Mouse (Mus musculus) intestine, embryonic 16.5 days (tissue): ENCODE data around the gene Enox1. TPM values are rescaled to one million over a fixed set of nuclear protein-coding genes. Genes with fewer than 3 reads are reported as not detected.
"Not testable (repeated sequence)": the region's sequence is repeated elsewhere in the genome, so short reads cannot be mapped to it uniquely, and the experiment has no call there.

Experiments
- ATAC-seq: fragments of 200-750 bp; cut with Nextera tagmentation; 2 replicates; pipeline ENCODE4 v1.8.0; 2017; ENCODE audit warnings: moderate TSS enrichment, moderate library complexity
- H3K27ac ChIP-seq: fragments of 300-500 bp; sonication (generic); 2 replicates; pipeline ENCODE4 v1.5.1; 2014; ENCODE audit warnings: mild to moderate bottlenecking, low read length
- H3K27me3 ChIP-seq: fragments of 300-500 bp; sonication (generic); replicated peaks from 2 replicates; pipeline ENCODE4 v1.6.1; 2014; ENCODE audit warnings: low read length, control low read depth, mixed read lengths; ENCODE audit not compliant: control insufficient read depth, insufficient read depth
- H3K36me3 ChIP-seq: fragments of 300-500 bp; sonication (generic); 2 replicates; pipeline ENCODE4 v1.6.1; 2014; ENCODE audit warnings: low read length, control low read depth; ENCODE audit not compliant: control insufficient read depth, insufficient read depth
- H3K4me1 ChIP-seq: fragments of 300-500 bp; sonication (generic); 2 replicates; pipeline ENCODE4 v1.6.1; 2014; ENCODE audit warnings: low read length, control low read depth, mixed read lengths; ENCODE audit not compliant: control insufficient read depth, insufficient read depth
- H3K4me2 ChIP-seq: fragments of 300-500 bp; sonication (generic); 2 replicates; pipeline ENCODE4 v1.6.1; 2014; ENCODE audit warnings: low read depth, low read length, control low read depth
- H3K4me3 ChIP-seq: fragments of 300-500 bp; sonication (generic); 2 replicates; pipeline ENCODE4 v1.5.1; 2014; ENCODE audit warnings: mild to moderate bottlenecking, low read length
- H3K9ac ChIP-seq: fragments of 300-500 bp; sonication (generic); 2 replicates; pipeline ENCODE4 v1.6.1; 2014; ENCODE audit warnings: low read depth, low read length
- H3K9me3 ChIP-seq: fragments of 300-500 bp; sonication (generic); 2 replicates; pipeline ENCODE4 v1.6.1; 2016; ENCODE audit warnings: low read length, control low read depth; ENCODE audit not compliant: control insufficient read depth
- WGBS: fragments of 180-500 bp; shearing (Covaris S2); extraction: QIAGEN DNeasy Blood & Tissue Kit; methylation state at CpG from one replicate; pipeline ENCODE4 v1.1.7; 2014; 5-methylcytosine and 5-hydroxymethylcytosine counted together
- polyA plus RNA-seq: library from polyadenylated mRNA; unstranded; fragments of >200 nt; fragmentation: Nextera tagmentation; extraction: Ambion mirVana; gene quantifications from 2 replicates; pipeline ENCODE4 v1.2.1, GENCODE M21; 2015

The Enox1 gene
- polyA plus RNA-seq, 1 experiment from 2014 or later = 4.0 TPM

DNA sequence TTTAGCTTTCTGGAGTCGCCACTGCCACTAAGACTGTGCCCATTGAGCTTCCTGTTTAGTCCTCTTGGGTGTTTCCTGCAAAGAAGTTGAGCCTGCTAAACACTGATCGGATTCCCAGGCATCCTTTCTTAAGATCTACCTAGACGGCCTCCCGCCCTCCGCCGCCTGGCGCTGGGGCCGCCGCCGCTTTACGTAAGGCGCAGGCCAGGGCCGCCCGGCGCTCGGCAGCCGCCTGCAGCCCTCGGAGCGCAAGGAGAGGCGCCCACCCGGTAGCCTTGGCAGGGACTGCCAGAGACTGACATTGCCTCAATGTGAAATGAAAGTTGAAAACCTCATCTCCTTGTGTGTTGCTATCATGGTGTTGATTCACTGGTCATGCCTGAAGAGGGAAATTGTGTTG is 383.0 kb downstream of the Enox1 start:
- H3K9ac ChIP-seq, H3K36me3 ChIP-seq, H3K4me3 ChIP-seq, ATAC-seq, H3K4me1 ChIP-seq, H3K4me2 ChIP-seq, H3K27me3 ChIP-seq, H3K9me3 ChIP-seq, H3K27ac ChIP-seq: not testable (repeated sequence)
- 58% methylated on average over 20 of the region's 21 CpGs for WGBS

DNA sequence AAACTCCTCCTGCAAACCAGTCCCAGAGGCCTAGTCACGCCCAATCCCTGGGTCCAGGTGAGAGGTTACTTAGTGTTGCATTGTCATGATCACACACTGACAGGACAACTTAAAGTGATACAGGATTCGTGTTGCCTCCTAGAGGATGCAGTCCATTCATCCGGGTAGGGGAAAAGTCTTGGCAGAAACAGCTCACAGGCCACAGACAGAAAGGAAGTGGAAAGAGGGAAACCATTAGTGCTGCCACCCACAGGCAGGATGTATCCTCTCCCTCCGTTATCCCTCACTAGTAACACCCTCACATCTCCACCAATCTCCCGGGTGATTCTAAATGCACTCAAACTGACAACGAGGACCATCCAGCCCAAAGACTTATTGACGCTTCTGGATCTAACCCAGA is 385.4 kb downstream of the Enox1 start:
- no peaks in the 10 kb centered on the region for H3K36me3 ChIP-seq
- no peak for ATAC-seq
- no peak overlapping the region for H3K9ac ChIP-seq
- H3K4me2 ChIP-seq = no peak overlapping the region
- no peaks in the 10 kb centered on the region for H3K9me3 ChIP-seq
- H3K4me3 ChIP-seq = no peak overlapping the region
- H3K27ac ChIP-seq = no peak overlapping the region
- H3K27me3 ChIP-seq = no peaks in the 10 kb centered on the region
- H3K4me1 ChIP-seq = no peaks in the 10 kb centered on the region
- 87% methylated on average over 7 of the region's 7 CpGs for WGBS

DNA sequence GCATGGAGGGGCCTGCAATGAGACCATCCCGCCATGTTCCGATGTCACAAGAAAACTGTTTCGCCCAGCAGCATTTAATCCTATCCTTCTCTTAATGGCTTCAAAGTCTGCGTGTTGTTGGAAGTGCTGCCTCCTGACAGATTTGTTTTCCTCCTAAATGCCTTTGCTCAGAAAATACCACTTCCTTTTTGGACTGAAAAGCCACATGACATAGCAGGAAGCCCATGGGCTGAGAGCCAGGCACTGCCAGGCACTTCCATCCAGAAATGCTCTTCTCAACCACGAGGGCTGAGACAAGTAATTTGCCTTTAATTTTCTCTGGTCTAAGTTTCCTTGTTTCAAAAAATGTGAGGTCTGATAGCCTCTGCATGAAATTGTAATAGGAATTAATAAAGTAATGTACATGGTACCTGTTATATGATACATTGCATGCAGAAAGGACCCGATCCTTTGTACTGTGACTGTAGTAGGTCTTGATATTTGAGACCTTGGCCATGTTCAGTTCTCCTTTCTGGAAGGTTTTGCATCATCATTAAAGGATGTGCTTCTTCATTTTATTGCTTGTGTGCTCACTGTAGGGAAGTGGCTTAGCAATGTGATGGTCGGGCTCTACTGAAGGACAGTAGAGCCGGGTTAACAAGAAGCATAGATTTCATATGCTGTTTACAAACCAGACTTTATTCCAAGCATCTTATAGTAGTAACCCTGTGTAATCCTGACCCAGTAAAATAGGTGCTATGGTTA is 390.1 kb downstream of the Enox1 start:
- H3K36me3 ChIP-seq = no peaks in the 10 kb centered on the region
- no peak overlapping the region for H3K27ac ChIP-seq
- H3K9ac ChIP-seq = no peak overlapping the region
- no peak overlapping the region for H3K4me2 ChIP-seq
- H3K4me3 ChIP-seq = no peak overlapping the region
- no peaks in the 10 kb centered on the region for H3K9me3 ChIP-seq
- H3K27me3 ChIP-seq = no peaks in the 10 kb centered on the region
- 83% methylated on average over 8 of the region's 8 CpGs for WGBS
- no peaks in the 10 kb centered on the region for H3K4me1 ChIP-seq
- no peak for ATAC-seq

DNA sequence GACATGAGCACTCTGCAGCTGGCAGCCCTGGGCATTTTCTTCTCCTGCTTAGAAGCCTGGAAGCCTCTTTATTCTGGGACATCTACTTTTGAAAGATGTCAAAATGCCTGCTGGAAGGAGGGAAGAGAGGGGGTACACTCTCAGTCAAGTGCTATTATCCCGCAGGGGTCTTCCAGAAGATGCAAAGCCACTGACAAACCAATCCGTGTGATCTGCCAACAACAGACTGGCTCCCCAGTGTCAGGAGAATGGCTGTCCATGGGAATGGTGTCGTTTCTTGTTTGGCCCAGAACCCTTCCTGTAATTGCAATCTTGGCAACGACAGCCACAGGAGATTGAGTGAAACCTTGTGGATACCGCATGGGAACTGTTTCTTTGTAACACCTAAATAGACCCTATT is 390.8 kb downstream of the Enox1 start:
- no peaks in the 10 kb centered on the region for H3K9me3 ChIP-seq
- H3K27me3 ChIP-seq = no peaks in the 10 kb centered on the region
- H3K4me2 ChIP-seq = no peak overlapping the region
- no peaks in the 10 kb centered on the region for H3K4me1 ChIP-seq
- no peak overlapping the region for H3K9ac ChIP-seq
- H3K36me3 ChIP-seq = no peaks in the 10 kb centered on the region
- no peak overlapping the region for H3K4me3 ChIP-seq
- no peak overlapping the region for H3K27ac ChIP-seq
- 90% methylated on average over 5 of the region's 5 CpGs for WGBS
- no peak for ATAC-seq

DNA sequence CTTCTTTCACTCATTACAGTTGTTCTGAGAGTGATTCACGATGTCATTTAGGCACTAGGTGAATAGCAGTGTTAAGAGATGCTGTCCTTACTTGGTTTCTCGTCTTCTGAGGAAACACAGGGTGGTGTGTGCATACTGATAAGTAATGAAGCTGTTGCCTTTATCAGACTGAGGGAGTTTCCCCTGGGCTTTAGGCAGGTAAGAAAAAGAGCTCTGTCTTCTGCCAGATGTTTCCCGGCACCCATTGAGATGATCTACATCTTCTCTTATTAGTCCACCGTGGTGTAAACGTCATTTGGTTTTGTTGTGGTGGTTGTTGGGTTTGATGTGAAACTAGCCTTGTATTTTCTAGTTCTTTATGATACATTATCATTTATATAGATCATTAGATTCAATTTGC is 392.4 kb downstream of the Enox1 start:
- 86% methylated on average over 5 of the region's 5 CpGs for WGBS

DNA sequence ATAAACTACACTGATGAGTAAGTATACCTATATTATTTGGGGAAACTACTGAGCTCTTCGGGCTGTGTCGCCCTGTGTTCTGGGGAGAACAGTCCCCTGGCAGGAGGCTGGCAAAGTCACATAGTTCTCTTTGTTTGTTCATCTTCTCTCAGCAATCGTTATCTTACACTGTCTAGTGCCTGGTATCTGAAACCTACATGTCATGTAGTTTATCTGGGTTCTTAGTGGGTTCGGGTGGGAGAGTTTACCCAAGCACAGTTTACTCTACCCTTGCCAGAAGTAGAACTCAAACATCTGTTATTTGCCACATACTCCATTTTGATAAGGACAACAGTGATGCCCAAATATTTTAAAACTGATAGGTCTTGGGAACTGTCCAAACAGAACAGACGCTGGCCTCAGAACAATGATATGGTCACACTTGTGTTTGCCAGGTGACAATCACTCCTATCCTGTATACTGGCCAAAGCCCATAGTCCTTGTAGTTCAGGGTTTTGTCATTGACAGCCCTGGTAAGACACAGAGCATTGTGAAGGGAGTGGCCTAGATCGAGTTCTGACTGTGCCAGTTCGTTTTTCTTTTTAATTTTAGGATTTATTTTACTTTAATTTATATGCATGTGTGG is 401.0 kb downstream of the Enox1 start:
- H3K4me2 ChIP-seq = no peak overlapping the region
- 60% methylated on average over 7 of the region's 7 CpGs for WGBS
- no peak overlapping the region for H3K4me3 ChIP-seq
- H3K9ac ChIP-seq = no peak overlapping the region
- no peaks in the 10 kb centered on the region for H3K27me3 ChIP-seq
- H3K36me3 ChIP-seq = no peaks in the 10 kb centered on the region
- no peak overlapping the region for H3K27ac ChIP-seq
- H3K4me1 ChIP-seq = no peaks in the 10 kb centered on the region
- no peak for ATAC-seq
- no peaks in the 10 kb centered on the region for H3K9me3 ChIP-seq

More for the DNA sequence above, 392.4 kb downstream of the Enox1 start:
- no peaks in the 10 kb centered on the region for H3K4me1 ChIP-seq
- H3K27ac ChIP-seq = no peak overlapping the region
- H3K4me3 ChIP-seq = no peak overlapping the region
- H3K36me3 ChIP-seq = no peaks in the 10 kb centered on the region
- ATAC-seq = no peak
- no peaks in the 10 kb centered on the region for H3K9me3 ChIP-seq
- no peaks in the 10 kb centered on the region for H3K27me3 ChIP-seq
- no peak overlapping the region for H3K9ac ChIP-seq
- H3K4me2 ChIP-seq = no peak overlapping the region

DNA sequence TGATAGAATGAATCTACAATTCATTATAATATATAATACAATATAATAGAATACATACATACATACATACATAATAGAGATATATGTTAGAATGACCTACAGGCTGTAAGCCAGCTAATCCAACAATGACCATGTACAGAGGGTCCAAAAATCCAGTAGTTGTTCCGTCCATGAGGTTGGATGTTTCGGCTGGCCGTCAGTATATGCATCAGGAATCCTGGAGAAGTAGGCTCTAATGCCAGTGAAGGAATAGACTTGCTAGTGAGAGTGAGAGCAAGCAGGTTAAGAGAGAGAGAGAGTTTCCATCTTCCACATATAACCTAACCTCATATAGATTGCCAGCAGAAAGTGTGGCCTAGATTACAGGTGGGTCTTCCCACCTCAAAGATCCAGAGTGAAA is 402.3 kb downstream of the Enox1 start:
- H3K4me3 ChIP-seq = no peak overlapping the region
- no peak overlapping the region for H3K27ac ChIP-seq
- H3K4me1 ChIP-seq = no peaks in the 10 kb centered on the region
- H3K27me3 ChIP-seq = no peaks in the 10 kb centered on the region
- 98% methylated on average over 3 of the region's 3 CpGs for WGBS
- H3K9me3 ChIP-seq = no peaks in the 10 kb centered on the region
- H3K4me2 ChIP-seq = no peak overlapping the region
- no peak for ATAC-seq
- H3K9ac ChIP-seq = no peak overlapping the region
- H3K36me3 ChIP-seq = no peaks in the 10 kb centered on the region

DNA sequence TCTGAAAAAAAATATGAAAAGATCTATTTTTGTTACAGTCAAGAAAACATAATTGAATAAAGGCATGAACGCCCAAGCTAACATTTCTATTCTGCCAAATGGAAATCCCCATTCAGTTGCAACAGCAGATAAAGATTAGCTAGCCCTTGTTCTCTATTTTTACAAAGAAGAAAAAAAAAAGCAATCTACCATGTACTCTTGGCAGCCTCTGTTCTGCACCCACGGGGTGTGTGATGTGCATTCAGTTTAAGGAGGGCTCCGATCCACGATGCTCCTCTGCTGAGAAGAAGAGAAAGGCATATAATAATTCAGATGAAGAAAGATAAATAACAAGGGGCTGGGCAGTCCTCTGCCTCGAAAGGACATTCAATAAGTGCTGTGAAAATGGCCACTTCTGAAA is 403.2 kb downstream of the Enox1 start:
- Histone ChIP-seq H3K4me3 (no peak overlapping the region), H3K4me2 (no peak overlapping the region), H3K4me1 (no peaks in the 10 kb centered on the region), H3K27me3 (no peaks in the 10 kb centered on the region), H3K27ac (no peak overlapping the region), H3K36me3 (no peaks in the 10 kb centered on the region), H3K9me3 (no peaks in the 10 kb centered on the region), H3K9ac (no peak overlapping the region)
- no peak for ATAC-seq
- WGBS = 63% methylated on average over 5 of the region's 5 CpGs

DNA sequence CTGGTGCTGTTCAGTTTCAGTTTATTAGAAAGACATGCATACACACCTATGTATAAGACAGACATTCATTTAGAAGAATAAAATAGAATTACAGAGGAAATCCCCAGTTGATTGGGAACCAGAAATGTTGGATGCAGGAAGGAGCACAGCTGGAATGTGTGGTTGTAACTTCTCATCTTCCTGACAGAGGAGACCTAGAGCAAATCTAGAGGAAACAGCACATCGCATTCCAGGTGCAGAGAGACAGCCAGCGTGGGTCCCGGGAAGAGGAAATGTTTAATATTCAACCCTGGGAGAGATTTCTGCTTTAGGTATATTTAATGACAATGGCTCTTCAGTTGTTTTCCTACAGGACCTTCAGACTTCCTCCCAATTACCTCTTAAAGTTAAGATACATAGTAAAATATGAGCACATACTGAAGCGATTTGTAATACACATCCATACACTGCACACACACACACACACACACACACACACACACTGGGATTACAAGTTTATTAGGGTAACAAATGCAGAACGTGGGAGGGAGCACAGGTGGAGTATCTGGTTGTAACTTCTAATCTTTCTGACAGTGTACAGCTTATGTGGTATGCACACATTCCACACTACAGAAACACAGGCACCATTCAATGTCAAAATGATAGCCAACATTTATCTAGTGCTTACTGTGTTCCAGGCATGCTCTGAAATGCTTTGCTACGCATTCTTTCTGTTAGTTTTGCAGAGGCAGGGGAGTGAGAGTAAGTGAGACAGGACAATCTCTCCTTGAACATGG is 405.4 kb downstream of the Enox1 start:
- Histone ChIP-seq H3K27me3 (no peaks in the 10 kb centered on the region), H3K9me3 (no peaks in the 10 kb centered on the region), H3K9ac (no peak overlapping the region), H3K4me3 (no peak overlapping the region), H3K27ac (no peak overlapping the region), H3K4me1 (no peaks in the 10 kb centered on the region), H3K36me3 (no peaks in the 10 kb centered on the region), H3K4me2 (no peak overlapping the region)
- 45% methylated on average over 6 of the region's 6 CpGs for WGBS
- ATAC-seq = no peak
